Mouse (Mus musculus): ENCODE results near the gene Fam168b.

Gene Fam168b

DNA sequence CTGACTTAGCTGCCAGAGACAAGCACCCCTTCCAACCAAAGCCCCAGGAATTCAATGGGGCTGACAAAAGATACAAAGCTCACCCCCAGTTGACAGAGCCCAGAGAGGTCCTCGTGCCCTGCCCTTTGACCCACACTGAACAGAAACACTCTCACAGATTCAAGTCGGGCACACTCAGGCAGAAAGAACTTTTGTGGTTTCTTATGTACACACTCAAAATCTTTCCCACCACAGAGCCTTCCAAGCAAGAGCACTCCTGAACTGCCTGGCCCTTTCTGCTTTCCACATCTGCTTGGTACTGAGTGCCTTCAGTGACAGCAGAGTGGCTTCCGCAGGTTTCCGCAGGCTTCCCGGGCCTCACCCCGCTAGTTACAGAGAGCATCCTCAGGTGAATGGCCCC is 27.0 kb downstream of the Fam168b start:
- CTCF ChIA-PET, result no interaction called here

DNA sequence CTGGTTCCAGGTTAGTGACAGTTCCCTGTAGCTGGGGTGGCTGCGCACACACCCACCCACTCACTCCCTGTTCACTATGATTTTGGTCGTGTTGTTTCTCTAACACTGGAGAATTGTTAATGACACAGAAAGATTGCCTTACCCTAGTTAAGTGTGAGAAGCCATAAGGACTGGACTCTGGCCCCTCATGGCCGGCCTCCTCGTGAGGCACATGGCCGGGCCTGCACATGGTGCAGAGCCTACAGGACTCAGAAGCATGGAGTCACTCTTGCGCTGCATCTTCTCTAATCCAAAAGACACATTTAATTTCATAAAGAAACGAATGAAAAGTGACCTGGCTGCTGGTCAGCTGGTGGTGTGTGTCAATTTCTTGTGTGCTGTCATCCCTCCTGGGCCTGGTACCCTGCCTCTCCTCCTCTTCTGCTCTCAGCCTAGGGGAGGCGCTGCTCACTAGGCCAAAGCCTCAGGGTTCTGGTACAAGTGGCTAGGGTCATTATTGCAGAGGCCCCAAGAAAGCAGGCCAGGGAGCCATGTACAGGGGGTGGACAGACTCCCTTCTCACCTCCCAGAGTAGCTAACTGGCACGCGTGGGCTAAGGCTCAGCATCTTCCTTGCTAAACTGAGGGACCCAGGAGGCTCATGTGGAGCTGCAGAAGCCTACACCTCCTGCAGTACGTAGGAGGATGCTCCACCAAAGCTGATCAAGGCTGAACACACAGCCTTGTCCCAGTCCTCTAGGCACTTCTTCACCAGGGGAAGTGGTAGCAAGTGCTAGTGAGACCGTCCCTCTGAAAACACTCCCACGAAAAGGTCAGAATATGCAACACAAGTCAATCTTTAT is 30.2 kb downstream of the Fam168b start:
- CTCF ChIA-PET, result no interaction called here

DNA sequence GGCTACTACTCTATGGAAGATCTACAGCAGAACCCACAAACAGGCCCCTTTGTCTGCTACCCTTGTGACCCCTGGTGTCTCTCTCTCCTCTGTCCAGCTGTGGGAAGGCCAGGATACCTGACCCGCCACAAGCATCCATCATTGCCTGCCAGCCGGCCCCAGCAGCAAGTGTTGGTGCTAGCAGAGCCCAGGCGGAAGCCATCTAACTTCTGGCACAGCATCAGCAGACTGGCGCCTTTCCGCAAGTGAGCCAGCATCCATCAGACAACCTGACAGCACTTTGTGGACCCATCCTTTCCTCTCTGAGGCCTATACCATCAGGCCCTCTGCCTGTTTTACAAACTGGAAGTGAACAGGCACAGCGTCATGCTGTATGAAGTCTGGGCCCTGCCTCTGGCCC is 31.3 kb downstream of the Fam168b start:
- CTCF ChIA-PET, result no interaction called here

- CTCF ChIA-PET, result no interaction called here
These were observed 31.8 kb downstream of the Fam168b start for GRCm38 (mm10) chr1:34811035-34811434.

DNA sequence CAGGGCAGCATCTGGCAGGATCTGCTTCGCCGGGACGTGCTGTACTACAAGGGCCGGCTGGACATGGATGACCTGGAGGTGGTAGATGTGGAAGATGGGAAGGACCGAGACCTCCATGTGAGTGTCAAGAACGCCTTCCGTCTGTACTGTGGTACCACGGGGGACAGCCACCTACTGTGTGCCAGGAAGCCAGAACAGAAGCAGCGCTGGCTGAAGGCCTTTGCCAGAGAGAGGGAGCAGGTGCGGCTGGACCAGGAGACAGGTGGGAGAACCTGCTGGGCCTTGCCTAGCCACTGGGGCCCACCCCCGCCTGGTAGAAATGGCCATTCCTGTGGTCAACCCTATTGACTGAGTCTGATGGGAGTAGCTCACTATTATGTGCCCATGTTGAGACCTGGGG is 32.6 kb downstream of the Fam168b start:
- CTCF ChIA-PET, result no interaction called here

GRCm38 (mm10) chr1:34808445-34808844 is 34.4 kb downstream of the Fam168b start:
- CTCF ChIA-PET, result no interaction called here

DNA sequence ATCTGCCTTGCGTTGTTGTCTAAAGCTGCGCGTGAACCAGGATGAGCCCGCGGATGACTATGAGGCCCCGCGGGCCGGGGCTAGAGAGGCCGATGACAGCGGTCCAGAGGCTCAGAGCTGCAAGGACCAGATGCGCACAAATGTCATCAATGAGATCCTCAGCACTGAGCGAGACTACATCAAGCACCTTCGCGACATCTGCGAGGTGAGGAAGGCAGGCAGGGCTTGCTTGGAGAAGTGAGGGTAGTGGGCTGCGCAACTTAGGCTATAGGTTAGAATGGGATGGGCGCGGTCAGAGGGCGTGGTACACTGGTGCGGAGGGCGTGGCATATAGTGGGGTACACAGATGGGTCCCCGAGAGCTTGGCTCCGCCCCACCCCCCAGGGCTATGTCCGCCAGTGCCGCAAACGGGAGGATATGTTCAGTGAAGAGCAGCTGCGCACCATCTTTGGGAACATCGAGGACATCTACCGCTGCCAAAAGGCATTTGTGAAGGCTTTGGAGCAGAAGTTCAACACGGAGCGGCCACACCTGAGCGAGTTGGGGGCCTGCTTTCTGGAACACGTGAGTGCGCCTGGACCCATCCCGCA is 36.8 kb downstream of the Fam168b start:
- CTCF ChIA-PET, result no interaction called here

DNA sequence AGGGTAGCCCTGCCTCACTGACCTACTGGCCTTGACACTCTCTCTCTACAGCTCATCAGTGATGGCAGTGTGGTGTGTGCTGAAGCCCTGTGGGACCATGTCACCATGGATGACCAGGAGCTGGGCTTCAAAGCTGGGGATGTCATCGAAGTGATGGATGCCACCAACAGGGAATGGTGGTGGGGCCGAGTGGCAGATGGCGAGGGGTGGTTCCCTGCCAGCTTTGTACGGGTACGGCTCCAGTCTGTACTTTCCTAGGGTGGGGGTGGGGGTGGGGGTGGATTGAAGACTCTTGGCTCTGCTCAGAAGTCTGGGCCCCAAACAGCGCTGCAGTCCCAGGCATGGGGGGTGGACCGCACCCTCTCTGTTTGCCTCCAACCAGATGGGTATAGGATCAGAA is 38.0 kb downstream of the Fam168b start:
- CTCF ChIA-PET, result no interaction called here

- CTCF ChIA-PET, result interaction anchor here (0.6 kb wide), 1 partner anchor 321 kb away, joined by 3 read pairs; no protein-coding TSS in a partner anchor
These were observed 40.6 kb downstream of the Fam168b start for GRCm38 (mm10) chr1:34802290-34802642.

DNA sequence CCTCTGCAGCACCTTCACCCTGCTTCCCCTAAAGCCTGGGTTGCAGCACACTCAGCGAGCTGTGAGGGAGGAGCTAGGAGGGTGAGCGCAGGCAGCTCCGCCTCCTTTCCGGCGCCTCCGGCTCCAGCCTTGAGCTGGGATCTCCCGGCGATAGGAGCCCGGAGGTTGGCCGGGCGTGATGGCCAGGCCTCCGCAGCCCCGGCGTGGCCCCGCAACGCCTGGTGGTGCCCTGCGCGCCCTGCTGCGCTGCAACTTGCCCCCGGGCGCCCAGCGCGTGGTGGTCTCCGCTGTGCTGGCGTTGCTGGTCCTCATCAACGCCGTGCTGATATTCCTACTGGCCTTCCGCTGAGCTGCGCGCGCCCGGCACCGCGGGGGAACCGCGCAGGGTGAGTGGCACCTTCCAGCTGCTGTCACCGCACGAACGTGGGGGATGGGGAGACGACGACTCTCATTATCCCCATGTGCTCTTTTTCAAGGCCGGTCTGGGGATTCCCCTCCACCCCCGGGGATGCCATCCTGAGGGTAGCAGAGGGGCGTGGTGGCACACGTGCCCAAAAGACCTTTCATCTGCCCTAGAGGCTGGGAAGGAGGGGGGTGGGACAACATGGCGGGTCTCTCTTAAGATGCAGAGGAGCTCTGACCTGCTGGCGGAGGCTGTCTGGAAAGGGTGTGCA is 41.1 kb downstream of the Fam168b start:
- CTCF ChIA-PET, result interaction anchor here (0.6 kb wide), 1 partner anchor 321 kb away, joined by 3 read pairs; no protein-coding TSS in a partner anchor

DNA sequence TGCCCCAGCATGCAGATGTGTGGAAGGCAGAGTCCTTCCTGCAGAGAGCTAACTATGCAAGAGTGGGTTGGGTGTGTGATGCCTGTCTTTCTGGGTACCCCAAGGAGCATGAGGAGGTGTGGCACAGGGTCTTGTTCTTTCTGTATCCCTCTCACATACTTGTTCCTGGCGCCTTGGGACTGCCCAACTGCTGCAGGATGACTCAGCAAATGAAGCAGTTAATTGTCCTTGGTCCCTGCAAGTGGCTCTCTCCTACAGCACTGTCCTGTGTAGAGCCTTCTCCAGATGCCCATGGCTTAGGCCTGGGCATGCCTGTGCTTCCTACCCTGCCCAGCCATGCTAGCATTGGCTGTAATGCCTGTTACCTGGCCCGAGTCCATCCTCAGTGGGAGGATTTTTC is 43.7 kb downstream of the Fam168b start:
- CTCF ChIA-PET, result no interaction called here

- CTCF ChIA-PET, result no interaction called here
These were observed 49.3 kb downstream of the Fam168b start for GRCm38 (mm10) chr1:34793304-34794300.

GRCm38 (mm10) chr1:34783538-34784161 is 59.2 kb downstream of the Fam168b start:
- CTCF ChIA-PET, result interaction anchor here (0.6 kb wide), 1 partner anchor 1207 kb away, joined by 4 read pairs; no protein-coding TSS in a partner anchor

DNA sequence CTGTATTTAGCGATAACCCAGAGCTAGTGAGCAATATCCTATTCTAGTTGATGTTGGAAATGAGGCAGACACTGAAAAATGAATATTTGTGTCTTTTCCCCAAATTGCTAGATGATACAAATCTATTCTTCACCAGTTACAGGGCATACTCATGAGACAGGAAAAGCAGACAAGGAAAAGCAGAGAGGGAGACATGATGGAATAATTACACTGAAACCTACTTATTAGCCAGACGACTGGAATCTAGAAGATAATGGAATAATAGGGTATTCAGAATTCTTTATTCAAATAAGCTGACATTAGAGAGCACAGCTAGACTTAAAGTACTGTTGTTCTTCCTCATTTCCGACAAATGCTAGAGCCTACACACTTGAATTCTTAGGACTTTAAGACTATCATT is 67.0 kb downstream of the Fam168b start:
- CTCF ChIA-PET, result no interaction called here

DNA sequence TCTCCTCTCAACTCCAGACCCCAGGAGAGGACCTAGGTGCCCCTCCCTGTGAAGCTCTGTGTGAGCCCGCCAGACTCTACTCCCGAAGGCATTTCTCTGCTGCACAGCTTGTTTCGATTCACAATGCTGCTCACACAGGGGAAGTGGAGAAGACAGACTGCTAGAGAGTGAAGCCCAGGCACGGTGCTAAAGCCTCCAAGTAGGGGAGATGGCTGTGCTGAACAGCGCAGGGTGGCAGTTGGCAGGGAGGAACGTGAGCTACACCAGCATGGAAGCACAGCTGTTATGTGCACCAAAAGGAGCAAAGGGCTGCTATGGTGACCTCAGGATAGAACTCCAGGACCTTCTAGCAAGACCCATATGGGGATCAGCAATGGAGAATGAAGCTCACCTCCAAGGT is 74.0 kb downstream of the Fam168b start:
- CTCF ChIA-PET, result no interaction called here

GRCm38 (mm10) chr1:34767851-34768250 is 75.0 kb downstream of the Fam168b start:
- CTCF ChIA-PET, result no interaction called here

DNA sequence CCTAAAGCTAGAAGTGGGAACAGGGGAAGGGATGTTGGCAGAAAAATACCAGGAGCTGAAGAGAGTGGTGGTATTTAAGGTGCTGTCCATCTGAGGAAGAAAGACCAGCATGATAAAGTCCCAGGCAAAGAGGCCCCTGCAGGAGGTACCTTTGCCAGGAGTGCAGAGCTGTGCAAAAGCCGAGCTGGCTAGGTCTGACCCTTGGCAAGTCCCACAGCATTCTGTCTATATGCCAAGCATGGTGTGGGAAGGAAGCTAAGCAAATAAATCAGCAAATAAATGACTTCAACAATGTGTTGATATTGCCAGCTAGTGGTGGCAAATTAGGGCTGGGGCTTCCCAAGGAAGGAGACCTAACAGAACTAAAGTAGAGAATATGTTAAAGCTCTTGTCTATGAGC is 76.0 kb downstream of the Fam168b start:
- CTCF ChIA-PET, result no interaction called here

All from spleen, embryonic (tissue).